Mouse (Mus musculus) hindbrain, embryonic 10.5 days (tissue): Measurements from ENCODE around the gene Tnnt3. TPM values are rescaled to one million over a fixed set of nuclear protein-coding genes. Genes with fewer than 3 reads are reported as not detected.

Source experiments
- DNase-seq: peaks from one replicate; pipeline ENCODE4 v3.0.0-alpha.2; 2017; ENCODE audit warnings: low spot score
- H3K27ac ChIP-seq: fragments of 300-500 bp; sonication (generic); 2 replicates; pipeline ENCODE4 v1.5.1; 2016; ENCODE audit warnings: mild to moderate bottlenecking, moderate library complexity
- H3K27me3 ChIP-seq: fragments of 300-500 bp; sonication (generic); 2 replicates; pipeline ENCODE4 v1.6.1; 2016; ENCODE audit warnings: mild to moderate bottlenecking; ENCODE audit not compliant: poor library complexity, insufficient read depth, severe bottlenecking
- H3K36me3 ChIP-seq: fragments of 300-500 bp; sonication (generic); 2 replicates; pipeline ENCODE4 v1.6.1; 2016; ENCODE audit warnings: mild to moderate bottlenecking, moderate library complexity
- H3K4me1 ChIP-seq: fragments of 300-500 bp; sonication (generic); replicated peaks from 2 replicates; pipeline ENCODE4 v1.6.1; 2016; ENCODE audit warnings: mild to moderate bottlenecking
- H3K4me3 ChIP-seq: fragments of 300-500 bp; sonication (generic); 2 replicates; pipeline ENCODE4 v1.5.1; 2016; ENCODE audit warnings: mild to moderate bottlenecking, moderate library complexity
- H3K9me3 ChIP-seq: fragments of 300-500 bp; sonication (generic); 2 replicates; pipeline ENCODE4 v1.6.1; 2016; ENCODE audit warnings: mild to moderate bottlenecking, moderate library complexity
- WGBS: fragments of 180-500 bp; shearing (Covaris S2); methylation state at CpG from one replicate; pipeline ENCODE4 v1.1.7; 2016; 5-methylcytosine and 5-hydroxymethylcytosine counted together
- polyA plus RNA-seq: library from polyadenylated mRNA; unstranded; fragments of >200 nt; fragmentation: Nextera tagmentation; extraction: Ambion mirVana; gene quantifications from 2 replicates; pipeline ENCODE4 v1.2.1, GENCODE M21; 2016

The Tnnt3 gene
- 1.1 and 3.0 TPM in 2 replicates for polyA plus RNA-seq

DNA sequence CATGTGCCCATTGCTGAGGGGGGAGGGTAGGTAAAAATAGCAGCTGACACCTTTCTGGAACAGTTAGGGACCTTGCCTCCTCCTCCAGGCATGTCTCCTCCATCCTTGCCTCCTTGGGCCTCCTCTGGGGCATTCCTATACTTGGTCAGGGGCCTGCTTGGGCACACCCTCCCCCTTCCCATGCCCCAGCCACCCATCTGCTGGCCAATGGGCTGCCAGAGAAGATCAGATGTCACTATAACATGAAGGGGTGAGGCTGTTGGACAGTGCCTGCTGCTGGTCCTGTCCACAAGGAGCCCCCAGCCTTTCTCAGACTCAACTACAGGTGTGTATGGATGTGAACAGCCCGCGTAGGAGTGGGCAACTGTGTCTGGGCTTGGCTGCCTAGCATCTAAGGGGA is at the start of gene Tnnt3:
Gene Tnnt3, plus strand, starts transcription at position 262 of the 400 bp plus-strand sequence.
- no peak within 1 kb of the TSS for H3K4me3 ChIP-seq
- H3K4me1 ChIP-seq, result peaks cover 15% of the 10 kb centered on the region
- no peaks in the 10 kb centered on the region for H3K9me3 ChIP-seq
- H3K27me3 ChIP-seq, result no peaks in the 10 kb centered on the region
- DNase-seq, result no peak
- H3K36me3 ChIP-seq, result no peaks in the 10 kb centered on the region
- 85% methylated on average over 2 of the region's 2 CpGs for WGBS
- H3K27ac ChIP-seq, result peak within 1 kb of the TSS; percentile 62

GRCm38 (mm10) chr7:142449038-142449617 is 49.5 kb upstream of the Tnnt3 start:
- Histone ChIP-seq H3K9me3 (no peaks in the 10 kb centered on the region), H3K36me3 (no peaks in the 10 kb centered on the region), H3K4me3 (no peak overlapping the region), H3K27ac (no peak overlapping the region), H3K4me1 (peaks cover 4% of the 10 kb centered on the region; the same call in 1 of the 2 replicates), H3K27me3 (no peaks in the 10 kb centered on the region)
- WGBS, result 80% methylated on average over 6 of the region's 6 CpGs
- DNase-seq, result no peak

DNA sequence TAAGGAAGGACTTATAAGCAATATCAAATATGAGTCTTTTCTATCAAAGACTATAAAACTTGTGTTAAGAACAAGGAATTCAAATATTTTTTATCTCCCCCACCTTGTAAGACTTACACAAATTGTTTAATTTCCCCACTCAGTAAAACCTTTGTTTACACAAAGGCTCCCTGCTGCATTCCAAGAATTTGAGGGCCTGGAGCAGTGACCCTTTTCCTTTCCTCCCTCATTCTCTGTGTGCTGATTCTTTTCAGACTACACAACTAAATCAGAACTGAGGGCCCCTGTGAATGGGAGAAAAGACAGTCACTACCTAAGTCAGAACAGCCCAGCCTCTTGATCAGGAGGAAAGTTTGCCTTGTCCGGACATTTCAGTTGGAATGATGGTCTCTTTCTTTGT is 43.9 kb upstream of the Tnnt3 start:
- Histone ChIP-seq H3K36me3 (no peaks in the 10 kb centered on the region), H3K4me3 (no peak overlapping the region), H3K27me3 (no peaks in the 10 kb centered on the region), H3K9me3 (no peaks in the 10 kb centered on the region), H3K4me1 (peaks cover 53% of the 10 kb centered on the region), H3K27ac (peak overlapping the region; percentile 86)
- no peak for DNase-seq
- WGBS, result 15% methylated on average over 1 of the region's 1 CpGs

DNA sequence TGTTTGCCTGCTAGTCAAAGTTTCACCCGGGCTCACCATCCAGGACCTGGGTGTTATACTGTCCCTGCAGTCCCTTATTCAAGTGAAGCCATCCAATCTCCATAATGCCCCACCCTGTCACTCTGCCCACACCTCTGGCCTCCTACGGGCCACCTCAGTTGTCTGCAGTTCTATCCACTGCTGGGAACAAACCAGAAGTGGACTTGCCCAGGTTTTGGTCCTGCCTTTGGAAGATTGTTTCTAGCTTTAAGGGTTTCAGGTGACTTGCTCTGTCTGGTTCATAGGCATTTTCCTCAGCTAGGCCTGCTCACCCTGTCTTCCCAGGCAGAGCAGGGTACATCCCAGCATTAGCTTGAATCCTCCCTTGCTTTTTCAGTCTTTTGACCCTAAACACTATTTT is 43.4 kb upstream of the Tnnt3 start:
- H3K9me3 ChIP-seq, result no peaks in the 10 kb centered on the region
- peaks cover 53% of the 10 kb centered on the region for H3K4me1 ChIP-seq
- 42% methylated on average over 2 of the region's 2 CpGs for WGBS
- no peak for DNase-seq
- no peaks in the 10 kb centered on the region for H3K36me3 ChIP-seq
- no peaks in the 10 kb centered on the region for H3K27me3 ChIP-seq
- peak overlapping the region; percentile 86 for H3K27ac ChIP-seq
- H3K4me3 ChIP-seq, result no peak overlapping the region

DNA sequence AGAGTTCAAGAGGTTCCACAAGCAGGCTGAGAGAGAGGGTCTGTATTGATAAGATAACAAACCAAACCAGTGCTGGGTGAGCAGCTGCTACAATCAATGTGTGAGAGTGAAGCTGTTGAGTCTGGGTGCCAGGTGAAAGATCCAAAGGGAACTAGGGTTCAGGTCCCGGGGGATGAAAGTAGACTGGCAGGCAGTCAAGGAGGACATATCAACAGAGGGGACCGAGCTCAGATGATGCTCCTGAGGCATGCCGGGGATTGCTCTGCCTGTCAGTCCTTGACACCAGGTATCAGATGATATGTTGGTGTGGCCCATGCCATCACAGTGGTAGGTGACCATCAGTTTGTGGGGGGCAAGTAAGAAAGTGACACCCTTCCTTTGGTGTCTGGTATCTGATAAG is 41.8 kb upstream of the Tnnt3 start:
- Histone ChIP-seq H3K27ac (peak overlapping the region; percentile 86), H3K9me3 (no peaks in the 10 kb centered on the region), H3K36me3 (no peaks in the 10 kb centered on the region), H3K4me1 (peaks cover 53% of the 10 kb centered on the region), H3K27me3 (no peaks in the 10 kb centered on the region), H3K4me3 (no peak overlapping the region)
- no peak for DNase-seq
- 67% methylated on average over 3 of the region's 3 CpGs for WGBS

- no peak overlapping the region for H3K4me3 ChIP-seq
- H3K4me1 ChIP-seq, result peaks cover 53% of the 10 kb centered on the region
- peak; percentile 43 for DNase-seq
- no peaks in the 10 kb centered on the region for H3K9me3 ChIP-seq
- no peaks in the 10 kb centered on the region for H3K36me3 ChIP-seq
- 33% methylated on average over 3 of the region's 3 CpGs for WGBS
- H3K27me3 ChIP-seq, result no peaks in the 10 kb centered on the region
- H3K27ac ChIP-seq, result peak overlapping the region; percentile 86
Measured at GRCm38 (mm10) chr7:142457227-142457811, 41.3 kb upstream of the Tnnt3 start.

DNA sequence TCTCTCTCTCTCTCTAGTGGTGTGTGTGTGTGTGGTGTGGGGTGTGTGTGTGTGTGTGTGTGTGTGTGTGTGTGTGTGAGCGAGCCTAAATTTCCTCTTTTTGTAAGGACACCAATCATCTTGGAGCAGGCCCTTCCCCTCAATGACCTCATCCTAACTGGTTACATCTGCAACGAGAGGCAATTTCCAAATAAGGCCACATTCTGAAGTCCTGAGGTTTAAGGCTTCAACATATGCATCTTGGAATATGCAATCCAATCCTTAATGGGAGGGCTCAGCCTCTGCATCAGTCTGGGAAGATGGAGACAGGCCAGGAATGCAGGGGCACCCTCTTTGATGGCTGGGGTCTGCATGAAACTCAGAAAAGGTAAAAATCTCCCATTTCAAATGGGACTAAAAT is 40.6 kb upstream of the Tnnt3 start:
- H3K27me3 ChIP-seq, result no peaks in the 10 kb centered on the region
- peak overlapping the region; percentile 86 for H3K27ac ChIP-seq
- DNase-seq, result peak; percentile 49
- H3K4me1 ChIP-seq, result peaks cover 53% of the 10 kb centered on the region
- 35% methylated on average over 2 of the region's 2 CpGs for WGBS
- no peaks in the 10 kb centered on the region for H3K36me3 ChIP-seq
- no peak overlapping the region for H3K4me3 ChIP-seq
- no peaks in the 10 kb centered on the region for H3K9me3 ChIP-seq

GRCm38 (mm10) chr7:142458676-142459298 is 39.8 kb upstream of the Tnnt3 start:
- H3K27me3 ChIP-seq, result no peaks in the 10 kb centered on the region
- no peaks in the 10 kb centered on the region for H3K36me3 ChIP-seq
- no peaks in the 10 kb centered on the region for H3K9me3 ChIP-seq
- DNase-seq, result peak; percentile 3
- no peak overlapping the region for H3K4me3 ChIP-seq
- H3K27ac ChIP-seq, result peak overlapping the region; percentile 86
- H3K4me1 ChIP-seq, result peaks cover 52% of the 10 kb centered on the region
- WGBS, result 85% methylated on average over 5 of the region's 5 CpGs

GRCm38 (mm10) chr7:142459299-142459691 is 39.3 kb upstream of the Tnnt3 start:
- peak overlapping the region; percentile 86 for H3K27ac ChIP-seq
- H3K4me1 ChIP-seq, result peaks cover 48% of the 10 kb centered on the region

DNA sequence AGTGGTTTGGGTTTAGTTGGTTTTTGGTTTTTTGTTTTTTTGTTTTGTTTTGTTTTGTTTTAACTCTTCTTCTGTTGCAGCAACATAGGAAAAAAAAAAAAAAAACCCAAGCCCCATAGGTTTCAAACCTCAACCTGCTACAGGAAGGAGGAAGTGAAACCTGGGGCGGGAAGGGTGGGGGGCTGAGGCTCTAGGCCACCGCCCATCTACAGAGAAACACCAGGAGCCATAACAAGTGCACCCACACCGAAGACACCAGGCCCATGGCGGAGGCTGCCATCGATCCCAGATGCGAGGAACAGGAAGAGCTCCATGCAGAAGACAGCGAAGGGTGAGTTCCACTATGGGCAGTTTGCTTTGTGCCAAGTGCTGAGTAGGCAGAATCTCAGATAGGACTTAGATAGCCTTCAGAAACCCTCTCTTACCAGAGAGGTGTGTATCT is 38.0 kb upstream of the Tnnt3 start, which contains the start of gene Lsp1:
Gene Lsp1, plus strand, starts transcription at position 174 of the 442 bp plus-strand sequence.
- no peak for DNase-seq
- Histone ChIP-seq H3K27ac (peak within 1 kb of the TSS; percentile 86), H3K36me3 (no peaks in the 10 kb centered on the region), H3K4me3 (no peak within 1 kb of the TSS), H3K27me3 (0 out of 2 replicates have a peak, but pooled peaks cover 4% of the 10 kb centered on the region), H3K9me3 (no peaks in the 10 kb centered on the region), H3K4me1 (peaks cover 34% of the 10 kb centered on the region)
- 91% methylated on average over 7 of the region's 7 CpGs for WGBS

More at GRCm38 (mm10) chr7:142459299-142459691, 39.3 kb upstream of the Tnnt3 start:
- Histone ChIP-seq H3K9me3 (no peaks in the 10 kb centered on the region), H3K36me3 (no peaks in the 10 kb centered on the region), H3K4me3 (no peak overlapping the region), H3K27me3 (no peaks in the 10 kb centered on the region)
- WGBS, result 89% methylated on average over 2 of the region's 2 CpGs
- no peak for DNase-seq

DNA sequence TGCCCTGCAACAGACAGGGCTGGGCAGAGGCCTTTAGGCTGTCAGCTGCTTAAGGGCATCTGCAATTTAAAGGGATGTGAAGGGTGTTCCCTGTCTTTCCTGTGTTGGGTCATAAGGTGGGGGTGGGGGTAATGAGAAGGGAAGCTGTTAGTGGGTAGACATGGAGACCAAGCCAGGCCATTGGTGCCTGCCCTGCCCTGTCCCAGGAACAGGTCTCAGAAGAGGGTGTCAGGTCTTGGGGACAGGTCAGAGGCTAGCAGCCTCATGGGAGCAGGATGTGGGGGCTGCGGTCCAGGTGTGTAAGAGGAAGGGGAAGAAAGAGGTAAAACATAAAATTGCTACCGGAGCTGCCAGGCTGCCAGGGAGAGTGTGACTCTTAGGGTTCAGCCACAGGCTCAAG is 37.2 kb upstream of the Tnnt3 start:
- Histone ChIP-seq H3K36me3 (no peaks in the 10 kb centered on the region), H3K4me1 (peaks cover 27% of the 10 kb centered on the region), H3K27ac (peak overlapping the region; percentile 30; the same call in 1 of the 2 replicates), H3K9me3 (no peaks in the 10 kb centered on the region), H3K27me3 (0 out of 2 replicates have a peak, but pooled peaks cover 6% of the 10 kb centered on the region), H3K4me3 (no peak overlapping the region)
- DNase-seq, result no peak
- 100% methylated on average over 2 of the region's 2 CpGs for WGBS

- 89% methylated on average over 6 of the region's 6 CpGs for WGBS
- H3K9me3 ChIP-seq, result no peaks in the 10 kb centered on the region
- peak overlapping the region; percentile 66 for H3K27ac ChIP-seq
- H3K27me3 ChIP-seq, result 0 out of 2 replicates have a peak, but pooled peaks cover 6% of the 10 kb centered on the region
- no peaks in the 10 kb centered on the region for H3K36me3 ChIP-seq
- no peak overlapping the region for H3K4me3 ChIP-seq
- H3K4me1 ChIP-seq, result peaks cover 19% of the 10 kb centered on the region
- DNase-seq, result no peak
Measured at GRCm38 (mm10) chr7:142462190-142462589, 36.4 kb upstream of the Tnnt3 start.

- WGBS, result 66% methylated on average over 4 of the region's 4 CpGs
- H3K27ac ChIP-seq, result peak overlapping the region; percentile 66
Measured at GRCm38 (mm10) chr7:142462594-142463078, 36.0 kb upstream of the Tnnt3 start.

More at GRCm38 (mm10) chr7:142462594-142463078, 36.0 kb upstream of the Tnnt3 start:
- Histone ChIP-seq H3K27me3 (0 out of 2 replicates have a peak, but pooled peaks cover 6% of the 10 kb centered on the region), H3K4me1 (peaks cover 15% of the 10 kb centered on the region), H3K4me3 (no peak overlapping the region), H3K9me3 (no peaks in the 10 kb centered on the region), H3K36me3 (no peaks in the 10 kb centered on the region)
- DNase-seq, result no peak
